Mouse (Mus musculus) myocyte (in vitro differentiated cells): Measurements from ENCODE around the gene Rraga. TPM values are rescaled to one million over a fixed set of nuclear protein-coding genes. Genes with fewer than 3 reads are reported as not detected.
A peak's percentile ranks its signal among the peaks of the same experiment; 100 is the strongest.
"Not testable (repeated sequence)": the region's sequence is repeated elsewhere in the genome, so short reads cannot be mapped to it uniquely, and the experiment has no call there.

Experiments used
- H3K27me3 ChIP-seq: one replicate; pipeline ENCODE4 v1.6.1; 2011; ENCODE audit not compliant: control insufficient read depth, insufficient read depth, insufficient read length
- H3K36me3 ChIP-seq: one replicate; pipeline ENCODE4 v1.6.1; 2011; ENCODE audit not compliant: control insufficient read depth, insufficient read depth
- H3K4me2 ChIP-seq: one replicate; pipeline ENCODE4 v1.6.1; 2011; ENCODE audit warnings: low read depth, control low read depth
- H3K4me3 ChIP-seq: one replicate; pipeline ENCODE4 v1.5.1; 2011; ENCODE audit warnings: mild to moderate bottlenecking, control low read depth, moderate library complexity
- H3K79me2 ChIP-seq: one replicate; pipeline ENCODE4 v1.6.1; 2011; ENCODE audit not compliant: control insufficient read depth, insufficient read depth
- H3ac ChIP-seq: one replicate; pipeline ENCODE4 v1.6.1; 2011; ENCODE audit not compliant: control insufficient read depth, insufficient read length
- CEBPB ChIP-seq: IDR thresholded peaks from 2 replicates; pipeline ENCODE4 v1.6.1; 2011; ENCODE audit warnings: mild to moderate bottlenecking, moderate library complexity; ENCODE audit not compliant: poor library complexity, insufficient read depth, severe bottlenecking
- E2F4 ChIP-seq: IDR thresholded peaks from one replicate; pipeline ENCODE4 v1.6.1; 2011; ENCODE audit warnings: mild to moderate bottlenecking, control low read depth, moderate library complexity; ENCODE audit not compliant: insufficient read depth
- MAX ChIP-seq: IDR thresholded peaks from one replicate; pipeline ENCODE4 v1.6.1; 2011; ENCODE audit warnings: low read depth, mild to moderate bottlenecking, control low read depth
- MYOD1 ChIP-seq, 3 experiments: IDR thresholded peaks; one replicate each; pipeline ENCODE4 v1.6.1; 2011; ENCODE audit warnings: control low read depth in 2 of 3, low read depth in 2 of 3, mild to moderate bottlenecking in 2 of 3, moderate library complexity in 1 of 3; ENCODE audit not compliant: insufficient read length in 2 of 3, control insufficient read depth in 1 of 3
- MYOG ChIP-seq, 3 experiments: IDR thresholded peaks; one replicate each; pipeline ENCODE4 v1.6.1; 2011; ENCODE audit warnings: control low read depth in 2 of 3, low read depth in 2 of 3, mild to moderate bottlenecking in 2 of 3; ENCODE audit not compliant: insufficient read length in 2 of 3, control insufficient read depth in 1 of 3, insufficient read depth in 1 of 3
- POLR2A ChIP-seq: IDR thresholded peaks from one replicate; pipeline ENCODE4 v1.6.1; 2011; ENCODE audit warnings: low read depth, mild to moderate bottlenecking, control low read depth, moderate library complexity; ENCODE audit not compliant: insufficient read length
- POLR2AphosphoS2 ChIP-seq: IDR thresholded peaks from one replicate; pipeline ENCODE4 v1.6.1; 2011; ENCODE audit warnings: low read depth, control low read depth; ENCODE audit not compliant: insufficient read length
- REST ChIP-seq: IDR thresholded peaks from one replicate; pipeline ENCODE4 v1.6.1; 2011; ENCODE audit warnings: mild to moderate bottlenecking, control low read depth, moderate library complexity; ENCODE audit not compliant: insufficient read depth, insufficient read length
- SRF ChIP-seq: IDR thresholded peaks from one replicate; pipeline ENCODE4 v1.6.1; 2011; ENCODE audit warnings: low read depth; ENCODE audit not compliant: control insufficient read depth, insufficient read length
- TCF12 ChIP-seq: IDR thresholded peaks from one replicate; pipeline ENCODE4 v1.6.1; 2011; ENCODE audit warnings: mild to moderate bottlenecking, control low read depth; ENCODE audit not compliant: poor library complexity, insufficient read depth, severe bottlenecking
- TCF3 ChIP-seq: IDR thresholded peaks from one replicate; pipeline ENCODE4 v1.6.1; 2011; ENCODE audit warnings: low read depth, control low read depth; ENCODE audit not compliant: insufficient read length
- USF1 ChIP-seq: IDR thresholded peaks from one replicate; pipeline ENCODE4 v1.6.1; 2011; ENCODE audit warnings: low read depth, mild to moderate bottlenecking, control low read depth, moderate library complexity
- polyA plus RNA-seq: library from polyadenylated mRNA; unstranded; fragments of >200 nt; fragmentation: generic; extraction: Trizol; gene quantifications from one replicate; pipeline ENCODE4 v1.2.1, GENCODE M21; 2012; ENCODE audit warnings: missing spikeins

The Rraga gene
- polyA plus RNA-seq, 1 experiment, result 53.3 TPM

DNA sequence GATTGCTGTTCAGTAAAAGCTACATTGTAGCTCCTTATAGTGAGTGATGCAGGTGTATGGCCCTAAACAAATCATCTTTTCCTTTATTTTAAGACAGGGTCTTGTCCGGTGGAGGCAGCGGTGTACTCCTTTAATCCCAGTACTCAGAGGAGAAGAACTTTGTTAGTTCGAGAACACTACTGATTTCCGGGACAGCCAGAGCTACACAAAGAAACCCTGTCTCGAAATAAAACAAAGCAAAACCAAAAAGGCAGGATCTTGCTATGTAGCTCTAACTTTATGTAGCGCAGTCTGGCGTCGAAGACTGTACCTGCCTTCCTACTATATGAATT is 36.8 kb downstream of the Rraga start:
- TF ChIP-seq POLR2AphosphoS2 (no peak), CEBPB (no peak), MAX (no peak), E2F4 (no peak), TCF12 (no peak), SRF (no peak), MYOG (IDR thresholded peaks at IDR 0.05; ENCODE audit: control insufficient read depth in 1 of 3, insufficient read depth in 1 of 3, insufficient read length in 2 of 3, low read depth in 2 of 3) (no peak), POLR2A (no peak), MYOD1 (IDR thresholded peaks at IDR 0.05; ENCODE audit: control insufficient read depth in 1 of 3, insufficient read length in 2 of 3, low read depth in 2 of 3) (no peak), USF1 (no peak), REST (no peak), TCF3 (no peak)
- Histone ChIP-seq H3K4me2 (peak overlapping the region; percentile 70), H3K36me3 (peaks cover under 1% of the 10 kb centered on the region), H3K4me3 (peak overlapping the region; percentile 80), H3ac (no peak overlapping the region), H3K79me2 (peaks cover 41% of the 10 kb centered on the region), H3K27me3 (no peaks in the 10 kb centered on the region)

DNA sequence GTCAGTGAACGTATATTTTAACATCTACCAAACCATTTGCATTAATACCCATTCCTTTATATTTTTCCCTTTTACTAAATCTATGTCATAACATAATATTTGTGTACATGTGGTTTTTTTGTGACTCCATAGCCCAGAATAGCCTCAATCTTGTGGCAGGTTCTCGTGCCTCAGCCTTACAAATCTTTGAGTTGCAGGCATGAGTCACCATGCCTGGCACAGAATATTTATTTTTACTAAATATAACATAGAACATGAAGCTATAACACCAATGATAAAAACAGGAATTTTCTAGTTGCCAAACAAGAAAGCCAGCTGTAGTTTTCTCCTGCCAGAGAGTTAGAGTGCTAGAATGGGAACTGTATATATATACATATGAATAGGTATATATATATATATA is 45.0 kb downstream of the Rraga start:
- H3K79me2 ChIP-seq, result no peaks in the 10 kb centered on the region
- H3ac ChIP-seq, result no peak overlapping the region
- no peak overlapping the region for H3K4me2 ChIP-seq
- H3K4me3 ChIP-seq, result no peak overlapping the region
- H3K27me3 ChIP-seq, result no peaks in the 10 kb centered on the region
- no peak for TF ChIP-seq REST
- no peak for TF ChIP-seq USF1
- no peak for TF ChIP-seq SRF
- no peak for TF ChIP-seq MAX
- TF ChIP-seq MYOD1 (IDR thresholded peaks at IDR 0.05; ENCODE audit: control insufficient read depth in 1 of 3, insufficient read length in 2 of 3, low read depth in 2 of 3), result no peak
- no peak for TF ChIP-seq TCF3
- TF ChIP-seq CEBPB, result no peak
- no peaks in the 10 kb centered on the region for H3K36me3 ChIP-seq

DNA sequence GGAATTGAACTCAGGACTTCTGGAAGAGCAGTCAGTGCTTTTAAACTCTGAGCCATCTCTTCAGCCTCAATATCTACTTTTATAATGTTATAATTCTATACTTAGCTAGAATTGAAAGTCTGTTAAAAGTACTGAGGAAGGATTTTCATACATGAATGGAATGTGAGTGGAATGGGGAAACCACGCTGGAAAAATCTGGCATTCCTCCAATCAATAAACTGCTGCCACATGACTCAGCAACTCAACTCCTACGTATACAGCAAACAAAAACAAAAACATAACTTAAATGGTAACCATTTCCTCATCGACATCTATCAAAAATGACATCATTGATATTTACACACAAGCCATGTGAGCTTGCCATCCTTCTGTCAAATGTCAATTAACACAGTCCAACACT is 46.6 kb downstream of the Rraga start:
- Histone ChIP-seq H3K4me3 (no peak overlapping the region), H3K27me3 (no peaks in the 10 kb centered on the region), H3K4me2 (no peak overlapping the region), H3K79me2 (no peaks in the 10 kb centered on the region), H3K36me3 (no peaks in the 10 kb centered on the region), H3ac (no peak overlapping the region)
- TF ChIP-seq TCF12, result no peak
- TF ChIP-seq POLR2A, result no peak
- no peak for TF ChIP-seq MYOG (IDR thresholded peaks at IDR 0.05; ENCODE audit: control insufficient read depth in 1 of 3, insufficient read depth in 1 of 3, insufficient read length in 2 of 3, low read depth in 2 of 3)
- no peak for TF ChIP-seq TCF3
- TF ChIP-seq MAX, result no peak
- TF ChIP-seq CEBPB, result no peak
- no peak for TF ChIP-seq E2F4
- TF ChIP-seq REST, result no peak
- TF ChIP-seq MYOD1 (IDR thresholded peaks at IDR 0.05; ENCODE audit: control insufficient read depth in 1 of 3, insufficient read length in 2 of 3, low read depth in 2 of 3), result no peak
- TF ChIP-seq USF1, result no peak
- TF ChIP-seq SRF, result no peak
- TF ChIP-seq POLR2AphosphoS2, result no peak

DNA sequence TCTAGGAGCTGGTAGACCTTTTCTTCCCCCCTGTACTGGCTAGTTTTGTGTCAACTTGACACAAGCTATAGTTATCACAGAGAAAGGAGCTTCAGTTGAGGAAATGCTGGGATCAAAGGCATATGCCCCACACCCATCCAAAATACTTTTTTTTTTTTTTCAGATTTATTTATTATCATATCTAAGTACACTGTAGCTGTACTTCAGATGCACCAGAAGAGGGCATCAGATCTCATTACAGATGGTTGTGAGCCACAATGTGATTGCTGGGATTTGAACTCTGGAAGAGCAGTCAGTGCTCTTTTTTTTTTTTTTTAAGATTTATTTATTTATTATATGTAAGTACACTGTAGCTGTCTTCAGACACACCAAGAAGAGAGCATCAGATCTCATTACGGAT is 47.1 kb downstream of the Rraga start:
- H3K4me2 ChIP-seq, H3K79me2 ChIP-seq, H3K27me3 ChIP-seq, H3ac ChIP-seq, H3K4me3 ChIP-seq, H3K36me3 ChIP-seq: not testable (repeated sequence)

DNA sequence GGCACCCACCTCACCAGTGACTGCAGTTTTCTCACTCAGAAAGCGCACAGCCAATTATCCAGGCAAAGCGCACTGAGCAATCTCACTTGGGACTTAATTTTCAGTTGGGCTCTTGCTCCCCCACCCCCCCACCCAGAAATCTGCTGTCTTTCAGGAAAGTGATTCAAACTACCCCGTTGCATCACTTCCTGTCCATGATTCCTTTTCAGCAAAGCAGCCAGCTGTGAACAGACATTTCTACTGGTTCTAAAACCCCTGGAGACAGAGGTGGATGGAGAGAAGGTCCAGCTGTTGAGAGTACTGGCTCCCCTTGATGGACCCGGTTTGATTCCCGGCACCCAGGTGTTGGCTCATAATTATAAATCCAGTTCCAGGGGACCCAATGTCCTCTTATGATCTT is 50.0 kb downstream of the Rraga start:
- Histone ChIP-seq H3K36me3 (no peaks in the 10 kb centered on the region), H3K79me2 (no peaks in the 10 kb centered on the region), H3K4me2 (no peak overlapping the region), H3K4me3 (no peak overlapping the region), H3ac (no peak overlapping the region), H3K27me3 (no peaks in the 10 kb centered on the region)
- TF ChIP-seq MAX (no peak), MYOG (IDR thresholded peaks at IDR 0.05; ENCODE audit: control insufficient read depth in 1 of 3, insufficient read depth in 1 of 3, insufficient read length in 2 of 3, low read depth in 2 of 3) (no peak), POLR2AphosphoS2 (no peak), TCF3 (no peak), SRF (no peak), USF1 (no peak), MYOD1 (IDR thresholded peaks at IDR 0.05; ENCODE audit: control insufficient read depth in 1 of 3, insufficient read length in 2 of 3, low read depth in 2 of 3) (no peak), TCF12 (no peak), POLR2A (no peak), E2F4 (no peak), REST (no peak), CEBPB (no peak)

DNA sequence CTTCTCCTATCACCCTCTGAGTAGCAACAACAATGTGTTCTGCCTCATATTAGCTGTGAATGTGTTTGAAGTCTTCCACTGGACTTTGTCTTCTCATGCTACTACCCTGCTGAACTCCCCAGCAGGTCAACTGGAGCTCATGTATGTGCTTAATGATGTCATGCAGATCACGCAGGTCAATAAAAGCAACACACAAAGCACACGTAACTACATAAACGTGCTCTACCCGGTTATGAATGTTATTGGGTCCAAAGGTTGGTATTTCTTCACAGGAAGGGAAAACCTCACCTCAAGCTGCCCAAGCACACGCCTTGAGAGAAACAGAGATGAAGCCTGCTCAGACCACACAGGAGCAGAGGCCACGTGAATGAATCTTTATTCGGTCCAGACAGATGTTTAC is 51.0 kb downstream of the Rraga start:
- H3K79me2 ChIP-seq, H3K36me3 ChIP-seq, H3K4me2 ChIP-seq, H3ac ChIP-seq, H3K4me3 ChIP-seq, H3K27me3 ChIP-seq: not testable (repeated sequence)
